Mouse (Mus musculus) intestine, embryonic 16.5 days (tissue): ENCODE measurements at regions not wholly inside any gene's neighbourhood (a gene's known extent, or its start where the extent isn't known, plus 50 kb on each side); places are given as distances from the start of the nearest gene placed in this dataset.
A peak's percentile ranks its signal among the peaks of the same experiment; 100 is the strongest.

Experiments
- ATAC-seq: fragments of 200-750 bp; cut with Nextera tagmentation; 2 replicates; pipeline ENCODE4 v1.8.0; 2017; ENCODE audit warnings: moderate TSS enrichment, moderate library complexity
- H3K27ac ChIP-seq: fragments of 300-500 bp; sonication (generic); 2 replicates; pipeline ENCODE4 v1.5.1; 2014; ENCODE audit warnings: mild to moderate bottlenecking, low read length
- H3K27me3 ChIP-seq: fragments of 300-500 bp; sonication (generic); replicated peaks from 2 replicates; pipeline ENCODE4 v1.6.1; 2014; ENCODE audit warnings: low read length, control low read depth, mixed read lengths; ENCODE audit not compliant: control insufficient read depth, insufficient read depth
- H3K36me3 ChIP-seq: fragments of 300-500 bp; sonication (generic); 2 replicates; pipeline ENCODE4 v1.6.1; 2014; ENCODE audit warnings: low read length, control low read depth; ENCODE audit not compliant: control insufficient read depth, insufficient read depth
- H3K4me1 ChIP-seq: fragments of 300-500 bp; sonication (generic); 2 replicates; pipeline ENCODE4 v1.6.1; 2014; ENCODE audit warnings: low read length, control low read depth, mixed read lengths; ENCODE audit not compliant: control insufficient read depth, insufficient read depth
- H3K4me2 ChIP-seq: fragments of 300-500 bp; sonication (generic); 2 replicates; pipeline ENCODE4 v1.6.1; 2014; ENCODE audit warnings: low read depth, low read length, control low read depth
- H3K4me3 ChIP-seq: fragments of 300-500 bp; sonication (generic); 2 replicates; pipeline ENCODE4 v1.5.1; 2014; ENCODE audit warnings: mild to moderate bottlenecking, low read length
- H3K9ac ChIP-seq: fragments of 300-500 bp; sonication (generic); 2 replicates; pipeline ENCODE4 v1.6.1; 2014; ENCODE audit warnings: low read depth, low read length
- H3K9me3 ChIP-seq: fragments of 300-500 bp; sonication (generic); 2 replicates; pipeline ENCODE4 v1.6.1; 2016; ENCODE audit warnings: low read length, control low read depth; ENCODE audit not compliant: control insufficient read depth
- WGBS: fragments of 180-500 bp; shearing (Covaris S2); extraction: QIAGEN DNeasy Blood & Tissue Kit; methylation state at CpG from one replicate; pipeline ENCODE4 v1.1.7; 2014; 5-methylcytosine and 5-hydroxymethylcytosine counted together

- Histone ChIP-seq H3K4me3 (no peak overlapping the region), H3K27ac (no peak overlapping the region), H3K9me3 (no peaks in the 10 kb centered on the region), H3K36me3 (no peaks in the 10 kb centered on the region), H3K4me1 (no peaks in the 10 kb centered on the region), H3K4me2 (no peak overlapping the region), H3K9ac (no peak overlapping the region), H3K27me3 (no peaks in the 10 kb centered on the region)
- WGBS: 77% methylated on average over 7 of the region's 7 CpGs
- ATAC-seq: no peak
These were observed 62.0 kb upstream of the Mgmt start for GRCm38 (mm10) chr7:136832419-136832818.

DNA sequence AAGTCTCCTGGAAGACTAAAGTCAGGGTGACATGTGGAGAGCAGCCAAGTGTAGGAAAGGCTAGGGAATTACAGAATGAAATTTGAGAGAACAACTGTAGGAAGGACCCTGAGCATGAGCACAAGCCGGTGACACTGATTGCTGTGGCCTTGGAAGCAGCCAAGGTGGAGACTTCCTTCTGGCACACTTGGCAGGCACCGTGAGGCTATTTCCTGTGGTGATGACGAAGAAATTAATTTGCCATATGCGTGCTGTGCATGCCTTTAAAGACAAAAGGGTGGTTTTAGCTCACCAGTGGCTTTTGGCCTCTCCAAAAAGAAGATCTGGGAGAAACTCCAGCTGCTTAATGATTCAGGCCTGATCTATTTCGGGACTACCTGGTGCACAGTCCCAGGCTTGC lies 55.4 kb upstream of the Mgmt start:
- WGBS: 58% methylated on average over 5 of the region's 5 CpGs
- H3K9me3 ChIP-seq: no peaks in the 10 kb centered on the region
- peak overlapping the region; percentile 27; the same call in 1 of the 2 replicates for H3K27ac ChIP-seq
- H3K27me3 ChIP-seq: no peaks in the 10 kb centered on the region
- no peak overlapping the region for H3K4me2 ChIP-seq
- H3K9ac ChIP-seq: no peak overlapping the region
- H3K4me1 ChIP-seq: no peaks in the 10 kb centered on the region
- ATAC-seq: no peak
- H3K4me3 ChIP-seq: no peak overlapping the region
- H3K36me3 ChIP-seq: no peaks in the 10 kb centered on the region

DNA sequence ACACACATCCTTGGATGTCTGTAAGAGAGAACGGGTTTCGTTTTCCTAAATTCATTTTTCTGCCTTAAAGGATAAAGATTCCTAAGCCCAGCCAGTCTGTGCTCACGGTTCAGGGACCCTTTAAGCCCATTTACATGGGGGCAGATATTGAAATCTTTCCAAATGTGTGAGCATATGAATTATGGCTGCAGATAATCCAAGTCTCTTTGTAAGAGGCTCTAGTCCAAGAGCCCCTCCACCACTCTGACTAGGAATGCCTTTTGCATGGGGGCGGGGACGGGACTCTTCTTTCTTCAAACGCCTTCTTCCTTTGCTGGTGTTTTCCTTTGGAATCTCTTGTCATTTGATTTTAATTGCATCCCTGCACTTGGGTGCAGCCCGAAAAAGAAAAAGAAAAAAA lies 54.2 kb upstream of the Mgmt start:
- WGBS: 57% methylated on average over 7 of the region's 7 CpGs
- H3K27ac ChIP-seq: 0 out of 2 replicates have a peak overlapping the region, but pooled peaks have one; percentile 19
- no peaks in the 10 kb centered on the region for H3K9me3 ChIP-seq

GRCm38 (mm10) chr7:136842751-136843150 lies 51.7 kb upstream of the Mgmt start:
- ATAC-seq: no peak
- WGBS: 79% methylated on average over 7 of the region's 7 CpGs
- no peaks in the 10 kb centered on the region for H3K27me3 ChIP-seq
- no peak overlapping the region for H3K9ac ChIP-seq
- H3K4me1 ChIP-seq: 0 out of 2 replicates have a peak, but pooled peaks cover 2% of the 10 kb centered on the region
- H3K36me3 ChIP-seq: no peaks in the 10 kb centered on the region
- no peak overlapping the region for H3K4me2 ChIP-seq
- no peak overlapping the region for H3K4me3 ChIP-seq
- H3K9me3 ChIP-seq: no peaks in the 10 kb centered on the region
- no peak overlapping the region for H3K27ac ChIP-seq

More for the DNA sequence above, 54.2 kb upstream of the Mgmt start:
- Histone ChIP-seq H3K4me1 (0 out of 2 replicates have a peak, but pooled peaks cover 2% of the 10 kb centered on the region), H3K9ac (no peak overlapping the region), H3K4me2 (no peak overlapping the region), H3K27me3 (no peaks in the 10 kb centered on the region), H3K36me3 (no peaks in the 10 kb centered on the region), H3K4me3 (no peak overlapping the region)
- no peak for ATAC-seq

GRCm38 (mm10) chr7:136844282-136844681 lies 50.1 kb upstream of the Mgmt start:
- Histone ChIP-seq H3K27ac (no peak overlapping the region), H3K4me3 (no peak overlapping the region)

More at GRCm38 (mm10) chr7:136844282-136844681, 50.1 kb upstream of the Mgmt start:
- Histone ChIP-seq H3K4me1 (0 out of 2 replicates have a peak, but pooled peaks cover 2% of the 10 kb centered on the region), H3K9ac (no peak overlapping the region), H3K4me2 (no peak overlapping the region), H3K36me3 (no peaks in the 10 kb centered on the region), H3K27me3 (no peaks in the 10 kb centered on the region), H3K9me3 (no peaks in the 10 kb centered on the region)
- 33% methylated on average over 5 of the region's 5 CpGs for WGBS
- ATAC-seq: no peak
